Mouse (Mus musculus) myocyte (in vitro differentiated cells): ENCODE measurements around the gene Fbxo11.

Experiments used
- CEBPB ChIP-seq: IDR thresholded peaks from 2 replicates; pipeline ENCODE4 v1.6.1; 2011; ENCODE audit warnings: mild to moderate bottlenecking, moderate library complexity; ENCODE audit not compliant: poor library complexity, insufficient read depth, severe bottlenecking
- E2F4 ChIP-seq: IDR thresholded peaks from one replicate; pipeline ENCODE4 v1.6.1; 2011; ENCODE audit warnings: mild to moderate bottlenecking, control low read depth, moderate library complexity; ENCODE audit not compliant: insufficient read depth
- MAX ChIP-seq: IDR thresholded peaks from one replicate; pipeline ENCODE4 v1.6.1; 2011; ENCODE audit warnings: low read depth, mild to moderate bottlenecking, control low read depth
- MYOD1 ChIP-seq, 3 experiments: IDR thresholded peaks; one replicate each; pipeline ENCODE4 v1.6.1; 2011; ENCODE audit warnings: control low read depth in 2 of 3, low read depth in 2 of 3, mild to moderate bottlenecking in 2 of 3, moderate library complexity in 1 of 3; ENCODE audit not compliant: insufficient read length in 2 of 3, control insufficient read depth in 1 of 3
- POLR2A ChIP-seq: IDR thresholded peaks from one replicate; pipeline ENCODE4 v1.6.1; 2011; ENCODE audit warnings: low read depth, mild to moderate bottlenecking, control low read depth, moderate library complexity; ENCODE audit not compliant: insufficient read length
- TCF12 ChIP-seq: IDR thresholded peaks from one replicate; pipeline ENCODE4 v1.6.1; 2011; ENCODE audit warnings: mild to moderate bottlenecking, control low read depth; ENCODE audit not compliant: poor library complexity, insufficient read depth, severe bottlenecking
- TCF3 ChIP-seq: IDR thresholded peaks from one replicate; pipeline ENCODE4 v1.6.1; 2011; ENCODE audit warnings: low read depth, control low read depth; ENCODE audit not compliant: insufficient read length
- USF1 ChIP-seq: IDR thresholded peaks from one replicate; pipeline ENCODE4 v1.6.1; 2011; ENCODE audit warnings: low read depth, mild to moderate bottlenecking, control low read depth, moderate library complexity

- TF ChIP-seq POLR2A (no peak), MYOD1 (IDR thresholded peaks at IDR 0.05; ENCODE audit: control insufficient read depth in 1 of 3, insufficient read length in 2 of 3, low read depth in 2 of 3) (no peak), MAX (no peak), TCF12 (no peak), TCF3 (no peak), CEBPB (no peak), USF1 (no peak), E2F4 (no peak)
These were observed 14.7 kb upstream of the Fbxo11 start for GRCm38 (mm10) chr17:88079771-88080170.
